Mouse (Mus musculus) intestine, embryonic 14.5 days (tissue): ENCODE measurements around the gene Mgst3. TPM values are rescaled to one million over a fixed set of nuclear protein-coding genes. Genes with fewer than 3 reads are reported as not detected.
A peak's percentile ranks its signal among the peaks of the same experiment; 100 is the strongest.

Experiments used
- ATAC-seq: fragments of 200-750 bp; cut with Nextera tagmentation; replicated peaks from 2 replicates; pipeline ENCODE4 v1.8.0; 2017; ENCODE audit warnings: low read depth, moderate number of reproducible peaks, moderate TSS enrichment, moderate library complexity; ENCODE audit not compliant: low FRiP score, low TSS enrichment
- DNase-seq: peaks from one replicate; pipeline ENCODE4 v3.0.0-alpha.2; 2018; ENCODE audit warnings: low spot score
- H3K27ac ChIP-seq: fragments of 300-500 bp; sonication (generic); 2 replicates; pipeline ENCODE4 v1.5.1; 2014; ENCODE audit warnings: low read depth, mild to moderate bottlenecking, control low read depth
- H3K27me3 ChIP-seq: fragments of 300-500 bp; sonication (generic); replicated peaks from 2 replicates; pipeline ENCODE4 v1.6.1; 2014; ENCODE audit warnings: low read length, control low read depth; ENCODE audit not compliant: control insufficient read depth, insufficient read depth
- H3K36me3 ChIP-seq: fragments of 300-500 bp; sonication (generic); 2 replicates; pipeline ENCODE4 v1.6.1; 2014; ENCODE audit warnings: low read length, control low read depth; ENCODE audit not compliant: control insufficient read depth, insufficient read depth
- H3K4me1 ChIP-seq: fragments of 300-500 bp; sonication (generic); replicated peaks from 2 replicates; pipeline ENCODE4 v1.6.1; 2014; ENCODE audit warnings: low read length, control low read depth, mixed read lengths; ENCODE audit not compliant: control insufficient read depth, insufficient read depth
- H3K4me2 ChIP-seq: fragments of 300-500 bp; sonication (generic); 2 replicates; pipeline ENCODE4 v1.6.1; 2014; ENCODE audit warnings: low read length
- H3K4me3 ChIP-seq: fragments of 300-500 bp; sonication (generic); 2 replicates; pipeline ENCODE4 v1.5.1; 2014; ENCODE audit warnings: low read depth, low read length, control low read depth, mixed read lengths
- H3K9ac ChIP-seq: fragments of 300-500 bp; sonication (generic); 2 replicates; pipeline ENCODE4 v1.6.1; 2014; ENCODE audit warnings: mild to moderate bottlenecking, low read length
- H3K9me3 ChIP-seq: fragments of 300-500 bp; sonication (generic); 2 replicates; pipeline ENCODE4 v1.6.1; 2016; ENCODE audit warnings: low read length, control low read depth; ENCODE audit not compliant: control insufficient read depth
- WGBS: fragments of 180-500 bp; shearing (Covaris S2); extraction: QIAGEN DNeasy Blood & Tissue Kit; methylation state at CpG from one replicate; pipeline ENCODE4 v1.1.7; 2014; 5-methylcytosine and 5-hydroxymethylcytosine counted together
- polyA plus RNA-seq: library from polyadenylated mRNA; unstranded; fragments of >200 nt; fragmentation: Nextera tagmentation; extraction: Ambion mirVana; gene quantifications from 2 replicates; pipeline ENCODE4 v1.2.1, GENCODE M21; 2014

Gene Mgst3
- polyA plus RNA-seq, 1 experiment from 2014 or later: 217 TPM

DNA sequence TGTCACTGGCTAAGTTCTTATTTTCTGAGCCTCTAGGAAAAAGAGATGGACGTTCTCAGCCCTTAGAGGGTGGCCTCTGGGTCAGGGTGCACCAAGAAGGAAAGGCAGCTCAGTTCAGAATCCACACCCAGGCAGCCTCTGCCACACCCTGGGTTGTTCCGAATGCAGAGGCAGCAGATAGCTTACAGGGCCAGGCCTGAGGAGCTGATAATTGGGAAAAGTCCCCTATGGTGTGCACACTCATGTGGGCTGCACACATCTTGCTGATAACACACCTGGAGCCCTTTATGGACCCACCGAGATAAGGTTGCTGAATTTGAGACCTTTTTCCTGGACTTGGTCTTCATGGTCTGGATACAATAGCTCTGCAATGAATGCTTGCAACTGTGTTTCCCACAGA lies 9.5 kb downstream of the Mgst3 start:
- DNase-seq: no peak
- 0 out of 2 replicates have a peak overlapping the region, but pooled peaks have one; percentile 34 for H3K27ac ChIP-seq

DNA sequence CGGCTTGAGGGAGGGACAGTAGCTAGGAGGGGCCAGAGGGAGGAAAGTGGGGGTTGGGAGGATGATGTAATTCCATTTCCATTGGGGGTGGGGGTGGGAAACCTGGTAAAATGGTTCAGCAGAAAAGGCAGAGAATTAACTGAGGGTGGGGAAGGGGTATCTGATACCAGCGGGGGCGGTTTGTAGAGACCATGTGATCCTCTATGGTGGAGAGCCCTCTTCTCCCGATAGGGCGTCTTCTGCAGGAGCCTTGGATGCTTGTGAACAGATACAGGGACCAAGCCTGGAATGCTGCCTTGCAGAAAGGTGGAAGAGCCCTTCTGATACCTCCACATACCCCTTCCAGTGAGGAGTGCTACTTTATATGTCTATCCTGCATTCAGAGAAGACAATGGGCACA lies 10.5 kb downstream of the Mgst3 start:
- 84% methylated on average over 5 of the region's 5 CpGs for WGBS
- no peak overlapping the region for H3K27ac ChIP-seq
- H3K27me3 ChIP-seq: no peaks in the 10 kb centered on the region
- H3K36me3 ChIP-seq: no peaks in the 10 kb centered on the region
- H3K4me2 ChIP-seq: no peak overlapping the region
- H3K9ac ChIP-seq: no peak overlapping the region
- H3K4me1 ChIP-seq: no peaks in the 10 kb centered on the region
- DNase-seq (no peak), ATAC-seq (no peak)
- H3K4me3 ChIP-seq: no peak overlapping the region
- H3K9me3 ChIP-seq: no peaks in the 10 kb centered on the region

More for the DNA sequence above, 9.5 kb downstream of the Mgst3 start:
- Histone ChIP-seq H3K36me3 (no peaks in the 10 kb centered on the region), H3K27me3 (no peaks in the 10 kb centered on the region), H3K9me3 (no peaks in the 10 kb centered on the region), H3K4me1 (no peaks in the 10 kb centered on the region), H3K9ac (no peak overlapping the region), H3K4me3 (no peak overlapping the region), H3K4me2 (no peak overlapping the region)
- ATAC-seq: peak; percentile 72
- WGBS: 58% methylated on average over 3 of the region's 3 CpGs

DNA sequence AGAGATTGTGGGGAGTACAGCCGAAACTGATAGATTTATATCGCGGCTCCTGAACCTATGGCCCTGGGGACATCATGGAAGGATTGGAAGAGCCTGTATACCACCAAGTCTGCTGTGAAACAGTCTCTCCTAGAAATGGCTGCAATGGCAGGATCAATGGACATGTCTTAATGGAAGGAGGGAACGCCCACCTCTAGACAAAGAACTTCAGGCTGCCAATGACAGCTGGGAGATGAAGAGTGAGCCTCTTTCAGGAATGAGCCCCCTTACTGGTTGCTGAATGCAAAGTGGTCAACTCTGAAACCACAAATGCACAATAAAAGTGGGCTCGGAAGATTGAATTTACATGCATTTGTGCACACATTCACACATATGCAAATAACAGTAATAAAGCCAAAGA lies 10.9 kb downstream of the Mgst3 start:
- DNase-seq (no peak), ATAC-seq (no peak)
- WGBS: 86% methylated on average over 5 of the region's 5 CpGs
- H3K9ac ChIP-seq: no peak overlapping the region
- H3K4me3 ChIP-seq: no peak overlapping the region
- no peaks in the 10 kb centered on the region for H3K4me1 ChIP-seq
- H3K27ac ChIP-seq: no peak overlapping the region
- no peak overlapping the region for H3K4me2 ChIP-seq
- H3K36me3 ChIP-seq: no peaks in the 10 kb centered on the region
- no peaks in the 10 kb centered on the region for H3K27me3 ChIP-seq
- H3K9me3 ChIP-seq: no peaks in the 10 kb centered on the region

DNA sequence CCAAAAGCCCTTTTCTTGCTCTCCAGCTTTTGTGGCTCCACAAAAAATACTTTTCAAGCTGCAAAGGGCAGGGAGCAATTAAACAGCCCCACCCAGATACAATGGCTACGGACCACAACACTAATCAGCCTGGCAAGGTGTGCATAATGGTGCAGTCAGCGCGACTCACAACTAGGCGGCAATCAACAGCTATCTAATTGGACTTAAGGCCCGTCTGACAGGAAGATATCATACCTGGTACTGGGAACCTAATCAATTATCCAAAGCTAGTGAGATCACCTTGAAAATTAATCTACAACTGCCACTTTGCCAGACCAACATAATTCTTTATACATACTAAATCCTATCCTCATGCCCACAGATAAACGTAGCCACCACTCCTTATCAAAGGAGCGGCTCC lies 11.3 kb downstream of the Mgst3 start:
- H3K27ac ChIP-seq: no peak overlapping the region
- H3K4me1 ChIP-seq: no peaks in the 10 kb centered on the region
- WGBS: 77% methylated on average over 7 of the region's 7 CpGs

DNA sequence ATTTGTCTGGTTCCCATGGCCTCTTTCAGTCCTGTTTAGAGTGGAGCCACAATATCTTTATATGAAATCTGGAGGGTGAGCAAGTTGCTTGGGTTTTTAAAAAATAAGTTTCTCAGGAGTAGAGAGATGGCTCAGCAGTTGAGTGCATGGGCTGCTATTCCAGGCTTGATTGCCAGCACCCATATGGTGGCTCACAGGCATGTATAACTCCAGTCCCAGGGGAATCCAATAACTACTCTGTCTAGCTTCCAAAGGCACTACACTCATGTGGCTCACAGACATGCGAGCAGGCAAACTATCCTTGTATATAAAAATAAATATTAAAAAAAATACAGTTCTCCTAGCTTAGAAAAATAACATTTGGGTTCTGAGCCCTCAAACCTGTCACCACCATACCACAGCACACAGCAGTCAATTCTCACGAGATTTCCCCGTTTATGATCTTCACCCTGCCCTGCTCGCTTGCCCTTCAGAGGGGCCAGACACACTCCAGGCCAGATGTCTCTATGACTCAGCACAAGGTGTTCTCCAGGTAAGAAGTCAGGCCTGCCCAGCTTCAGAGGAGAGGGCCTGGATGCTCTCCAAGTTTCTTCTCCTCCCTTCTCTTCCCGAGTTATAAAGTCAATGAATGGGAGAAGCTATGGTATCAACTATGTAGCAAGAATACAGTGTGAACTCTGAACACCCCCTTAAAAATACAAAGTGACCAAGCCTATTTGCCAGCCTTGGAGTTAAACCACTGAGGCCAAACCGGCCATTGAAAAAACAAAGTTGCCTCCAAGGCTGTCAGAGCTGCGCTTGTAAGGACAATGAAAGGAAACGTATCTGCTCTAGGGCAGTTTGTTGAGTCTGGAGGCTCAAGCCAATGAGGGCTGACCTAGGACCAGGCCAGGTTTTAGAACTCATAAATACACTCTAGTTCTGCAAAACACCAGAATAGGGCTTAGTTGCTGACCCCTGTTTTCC lies 12.3 kb downstream of the Mgst3 start:
- ATAC-seq (0 out of 2 replicates have a peak, but pooled peaks have one; percentile 51), DNase-seq (no peak)
- Histone ChIP-seq H3K27ac (no peak overlapping the region), H3K4me1 (no peaks in the 10 kb centered on the region), H3K9me3 (no peaks in the 10 kb centered on the region), H3K9ac (no peak overlapping the region), H3K36me3 (peaks cover 6% of the 10 kb centered on the region), H3K27me3 (no peaks in the 10 kb centered on the region), H3K4me2 (no peak overlapping the region), H3K4me3 (no peak overlapping the region)
- 69% methylated on average over 8 of the region's 8 CpGs for WGBS

More for the DNA sequence above, 11.3 kb downstream of the Mgst3 start:
- Histone ChIP-seq H3K9me3 (no peaks in the 10 kb centered on the region), H3K4me2 (no peak overlapping the region), H3K4me3 (no peak overlapping the region), H3K27me3 (no peaks in the 10 kb centered on the region), H3K9ac (no peak overlapping the region), H3K36me3 (no peaks in the 10 kb centered on the region)
- ATAC-seq (no peak), DNase-seq (no peak)

DNA sequence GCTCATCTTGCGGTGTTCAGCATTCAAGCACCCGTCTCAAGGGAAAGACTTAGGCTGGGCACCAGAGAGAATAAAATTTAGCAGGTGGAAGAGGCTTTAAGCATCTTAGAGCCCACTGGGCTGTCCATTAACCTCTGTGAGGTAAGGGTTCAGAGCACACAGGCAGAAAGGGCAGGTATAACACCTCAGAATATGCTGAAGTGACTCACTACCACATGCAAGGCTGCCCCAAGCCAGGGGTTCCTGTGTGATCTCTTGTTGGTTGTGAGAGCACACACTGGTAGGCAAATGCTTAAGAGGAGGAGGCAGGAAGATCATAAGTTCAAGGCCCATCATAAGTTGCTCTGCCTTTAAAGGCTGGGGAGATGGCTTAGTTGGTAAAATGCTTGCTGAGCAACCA lies 13.4 kb downstream of the Mgst3 start:
- Histone ChIP-seq H3K4me2 (no peak overlapping the region), H3K4me1 (no peaks in the 10 kb centered on the region), H3K9ac (no peak overlapping the region), H3K27ac (no peak overlapping the region), H3K9me3 (no peaks in the 10 kb centered on the region), H3K4me3 (no peak overlapping the region), H3K27me3 (no peaks in the 10 kb centered on the region), H3K36me3 (peaks cover 11% of the 10 kb centered on the region)
- no peak for DNase-seq
- 86% methylated on average over 2 of the region's 2 CpGs for WGBS
- ATAC-seq: no peak

DNA sequence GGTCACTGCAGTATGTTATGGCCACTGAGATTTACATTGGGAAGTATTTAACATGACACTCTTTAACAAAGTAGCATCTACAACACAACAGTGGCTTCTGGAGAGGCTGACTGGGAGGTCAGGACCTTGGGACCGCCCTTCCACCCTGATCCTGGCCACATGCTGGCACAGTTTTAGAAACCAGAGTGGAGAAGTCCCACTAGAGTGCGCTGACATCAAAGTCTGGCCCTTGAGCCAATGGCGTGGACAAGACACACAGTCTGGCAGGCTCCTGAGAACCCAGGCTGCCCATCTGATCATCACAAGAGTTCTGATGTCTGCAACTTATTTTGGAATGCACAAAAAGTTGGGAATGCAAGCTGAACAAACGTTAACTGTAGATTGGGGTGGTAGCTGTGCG lies 13.9 kb downstream of the Mgst3 start:
- DNase-seq: no peak
- H3K4me1 ChIP-seq: 0 out of 2 replicates have a peak, but pooled peaks cover under 1% of the 10 kb centered on the region
- ATAC-seq: no peak
- no peaks in the 10 kb centered on the region for H3K27me3 ChIP-seq
- no peak overlapping the region for H3K9ac ChIP-seq
- H3K4me3 ChIP-seq: no peak overlapping the region
- peaks cover 11% of the 10 kb centered on the region for H3K36me3 ChIP-seq
- H3K4me2 ChIP-seq: no peak overlapping the region
- H3K9me3 ChIP-seq: no peaks in the 10 kb centered on the region
- no peak overlapping the region for H3K27ac ChIP-seq
- WGBS: 77% methylated on average over 5 of the region's 5 CpGs

DNA sequence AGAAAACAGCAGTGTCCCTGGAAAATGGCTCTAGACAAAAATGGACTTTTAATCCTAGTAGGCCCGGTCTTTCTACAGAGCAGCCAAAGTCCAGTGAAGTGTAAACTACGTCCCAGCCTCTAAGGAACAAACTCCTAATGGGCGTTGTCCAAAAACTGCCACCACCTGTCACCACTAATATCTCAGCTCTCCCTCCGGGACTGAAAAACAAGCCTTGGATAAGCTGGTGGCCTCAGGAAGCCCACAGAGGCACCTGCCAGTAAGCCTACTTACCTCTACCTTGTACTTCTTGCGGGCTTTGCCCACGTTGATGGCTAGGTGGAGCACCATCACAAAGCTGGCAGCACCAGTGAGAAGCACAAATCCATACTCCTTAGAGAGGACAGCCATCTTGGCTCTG lies 15.6 kb downstream of the Mgst3 start:
- no peak overlapping the region for H3K27ac ChIP-seq
- ATAC-seq: no peak

More for the DNA sequence above, 15.6 kb downstream of the Mgst3 start:
- no peak overlapping the region for H3K4me2 ChIP-seq
- no peak for DNase-seq
- H3K27me3 ChIP-seq: no peaks in the 10 kb centered on the region
- 0 out of 2 replicates have a peak, but pooled peaks cover 4% of the 10 kb centered on the region for H3K4me1 ChIP-seq
- no peak overlapping the region for H3K9ac ChIP-seq
- 69% methylated on average over 6 of the region's 6 CpGs for WGBS
- no peak overlapping the region for H3K4me3 ChIP-seq
- no peaks in the 10 kb centered on the region for H3K9me3 ChIP-seq
- H3K36me3 ChIP-seq: peaks cover 12% of the 10 kb centered on the region
